Mouse (Mus musculus) right cerebral cortex, postnatal 25 days (tissue): ENCODE results near the gene Dcakd.
"Not testable (repeated sequence)": the region's sequence is repeated elsewhere in the genome, so short reads cannot be mapped to it uniquely, and the experiment has no call there.

ENCODE experiments used
- DNase-seq: peaks from one replicate; pipeline ENCODE4 v3.0.0; 2022

Dcakd gene

DNA sequence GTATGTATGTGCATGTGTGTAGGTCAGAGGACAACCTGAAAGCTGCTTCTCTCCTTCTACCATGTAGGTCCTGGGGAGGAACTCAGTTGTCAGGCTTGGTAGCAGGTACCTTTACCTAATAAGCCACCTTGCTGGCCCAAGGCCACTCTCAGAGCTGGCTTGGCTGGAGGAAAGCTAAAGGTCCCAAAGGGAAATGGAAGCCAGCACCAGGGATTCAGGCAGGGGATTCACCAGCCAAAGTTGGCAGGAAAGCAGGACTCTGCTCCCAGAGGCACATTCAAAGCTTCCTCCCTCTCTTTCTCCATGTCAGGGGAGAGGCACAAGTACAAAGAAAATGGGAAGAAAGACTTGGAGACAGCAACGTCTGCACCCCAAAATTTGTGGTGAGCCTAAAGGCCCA lies 23.3 kb downstream of the Dcakd start:
- no peak for DNase-seq

DNA sequence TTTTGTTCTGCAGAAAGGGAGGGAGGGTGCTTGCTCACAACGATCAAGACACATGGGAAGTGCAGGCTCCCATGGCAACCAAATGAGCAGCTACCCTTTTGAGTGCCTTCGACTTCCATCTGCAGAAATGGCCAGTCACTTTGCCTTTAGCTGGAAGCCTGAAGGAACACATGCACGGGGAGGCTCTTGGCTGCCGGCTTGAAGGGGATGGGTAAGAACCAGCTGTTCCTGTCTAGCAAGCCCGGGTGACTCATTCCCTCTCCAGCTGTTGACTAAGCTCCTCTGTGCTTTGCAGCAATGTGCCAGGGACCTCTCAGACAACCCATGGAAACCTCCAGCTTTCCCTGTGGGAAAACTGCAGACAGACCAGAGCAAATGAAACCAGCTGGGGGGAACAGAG lies 24.9 kb downstream of the Dcakd start:
- peak; percentile 75 for DNase-seq

DNA sequence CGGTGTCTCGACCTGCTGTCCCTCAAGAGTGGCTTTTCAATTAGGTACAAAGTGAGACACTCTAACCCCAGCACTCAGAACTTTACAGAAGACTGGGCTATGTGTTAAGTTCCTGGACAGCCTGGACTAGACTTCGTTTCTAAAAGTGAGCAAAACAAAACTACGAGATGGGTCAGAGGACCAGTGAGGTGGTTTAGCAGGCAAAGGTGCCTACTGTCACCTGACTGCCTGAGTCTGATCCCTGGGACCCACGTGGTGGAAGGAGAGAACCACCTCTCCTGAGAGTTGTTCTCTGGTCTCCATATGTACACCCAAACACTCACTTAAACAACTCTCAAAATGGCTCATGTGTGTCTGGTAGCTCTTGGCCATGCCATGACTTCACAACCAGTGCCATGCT lies 27.1 kb downstream of the Dcakd start:
- no peak for DNase-seq

DNA sequence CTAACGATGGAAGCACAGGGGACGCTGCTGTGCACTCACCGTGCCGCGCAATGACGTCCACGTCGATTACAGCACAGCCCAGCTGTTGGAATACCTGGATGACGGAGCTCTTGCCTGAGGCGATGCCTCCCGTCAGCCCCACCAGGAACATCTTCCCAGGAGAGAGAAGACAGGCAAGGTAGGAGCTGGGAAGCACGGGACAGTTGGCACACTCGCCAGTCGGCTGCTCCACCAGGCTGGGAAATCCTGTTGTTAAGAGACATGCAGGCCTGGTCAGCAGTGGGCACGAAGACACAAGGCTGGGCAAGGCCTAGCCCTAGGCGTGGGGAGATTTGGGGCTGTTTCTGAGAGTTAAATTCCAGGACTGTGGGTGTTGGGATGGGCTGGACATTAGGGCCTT lies 28.0 kb downstream of the Dcakd start:
- no peak for DNase-seq

DNA sequence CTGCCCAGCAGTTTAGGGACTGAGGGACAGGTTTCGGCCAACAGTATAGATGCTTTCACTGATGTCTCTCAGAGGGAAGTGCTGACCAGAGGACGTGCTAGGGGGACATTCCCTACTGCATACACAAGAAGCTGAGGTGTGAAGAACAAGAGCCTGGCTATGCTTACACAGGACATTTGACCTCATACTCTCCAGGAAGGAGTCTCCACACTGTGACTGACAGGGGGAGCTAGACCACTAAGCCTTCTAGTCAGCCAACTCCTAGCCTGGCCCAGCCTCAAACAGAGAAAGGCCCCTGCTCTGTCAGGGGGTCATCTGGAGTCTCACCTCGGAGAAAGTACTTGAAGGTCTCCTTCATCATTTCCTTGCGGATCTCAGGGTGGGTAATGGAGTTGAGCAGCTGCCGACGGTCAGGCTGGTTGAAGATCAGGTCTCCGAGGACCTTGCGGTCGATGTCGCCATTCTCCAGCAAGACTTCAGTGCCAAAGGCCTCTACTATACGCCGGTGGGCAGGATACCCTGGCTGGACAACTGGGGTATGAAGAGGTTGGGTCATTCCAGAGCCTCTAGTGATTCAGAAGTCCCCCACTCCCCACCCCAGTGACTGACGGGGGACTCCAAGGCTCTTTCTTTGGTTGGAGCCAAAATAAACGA lies 28.7 kb downstream of the Dcakd start:
- no peak for DNase-seq

DNA sequence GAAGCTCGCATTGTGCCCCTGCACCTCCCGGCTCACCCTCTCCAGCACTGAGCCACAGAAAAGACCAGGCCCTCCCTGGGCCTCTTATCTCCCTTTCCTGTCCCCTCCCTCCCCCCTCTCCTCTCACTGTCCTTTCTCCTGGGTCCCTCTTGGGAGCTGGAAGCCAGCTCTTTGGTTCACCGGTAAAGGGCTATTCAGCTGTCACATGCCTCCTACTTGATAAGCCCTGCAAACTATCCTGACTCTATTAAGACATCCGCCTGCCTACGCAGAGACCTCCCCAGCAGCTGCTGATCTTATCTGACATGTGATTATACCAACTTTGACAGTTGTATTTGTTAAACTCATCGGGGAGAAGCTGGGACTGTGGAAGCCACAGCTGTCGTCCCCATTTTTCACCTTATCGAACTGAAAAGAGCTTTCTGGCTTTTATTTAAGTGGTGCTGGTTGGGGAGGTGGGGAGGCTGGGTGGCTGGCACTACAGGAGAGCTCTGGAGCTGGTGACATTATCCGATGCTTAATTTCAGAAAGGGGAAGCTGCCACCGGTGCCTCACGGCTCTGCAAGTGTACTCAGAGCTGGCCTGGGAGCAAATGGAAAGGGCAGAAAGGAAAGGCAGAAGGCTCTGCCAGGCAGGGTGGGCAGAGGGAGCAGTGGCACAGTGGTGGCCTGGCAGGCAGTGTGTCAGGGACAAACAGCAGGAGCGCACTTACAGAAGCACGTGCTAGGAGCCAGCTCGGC lies 29.4 kb downstream of the Dcakd start:
- no peak for DNase-seq

DNA sequence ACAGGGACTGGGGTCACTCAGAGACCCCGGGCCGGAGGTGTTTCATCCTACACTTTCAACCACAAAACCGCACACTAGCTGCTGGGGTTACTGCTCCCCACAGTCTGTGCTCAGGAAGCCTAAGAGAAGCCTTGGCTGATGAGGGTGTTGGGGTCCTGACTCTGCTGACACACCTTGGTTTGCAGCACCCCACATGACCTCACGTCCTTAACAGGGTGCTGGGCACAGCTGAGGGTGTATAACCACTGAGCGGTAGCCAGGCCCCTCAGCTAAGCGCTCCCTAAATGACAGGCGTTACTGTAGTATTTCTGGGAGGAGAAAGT lies 29.9 kb downstream of the Dcakd start:
- no peak for DNase-seq

DNA sequence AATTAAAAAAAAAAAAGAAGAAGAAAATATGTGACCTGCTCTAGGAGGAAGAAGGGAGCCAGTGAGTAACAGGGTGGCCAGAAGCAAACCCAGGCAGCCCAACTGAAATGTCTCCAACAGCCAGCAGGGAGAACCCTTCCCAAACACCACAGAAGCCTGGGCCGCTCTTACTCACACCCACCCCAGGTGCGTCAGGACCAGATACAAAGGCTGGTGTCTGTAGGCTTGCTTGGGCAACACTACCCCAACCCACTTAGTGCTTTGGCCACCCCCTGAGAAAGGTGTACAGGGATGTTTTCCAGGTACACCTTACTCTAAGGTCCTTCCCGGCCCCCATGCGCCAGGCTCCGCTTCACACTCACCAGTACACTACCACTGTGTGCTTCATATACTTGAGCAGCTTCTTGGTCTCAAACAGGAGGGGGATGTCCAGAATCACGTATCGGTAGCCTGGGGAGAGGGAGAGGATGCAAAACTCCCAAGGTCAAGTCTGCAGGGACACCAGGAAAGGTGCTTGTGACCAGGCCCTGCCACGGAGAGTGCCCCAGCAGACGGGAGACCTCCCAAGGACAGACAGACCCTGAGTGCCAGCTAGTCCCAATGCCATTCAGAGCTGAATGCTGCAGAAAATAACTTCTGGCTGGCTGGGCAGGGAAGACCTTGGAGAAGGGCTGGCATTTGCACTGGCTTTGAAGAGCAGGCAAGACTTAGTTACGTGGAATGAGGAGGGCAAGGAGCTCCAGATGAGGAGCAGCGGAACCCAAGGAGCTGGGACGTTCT lies 31.0 kb downstream of the Dcakd start:
- DNase-seq = no peak

DNA sequence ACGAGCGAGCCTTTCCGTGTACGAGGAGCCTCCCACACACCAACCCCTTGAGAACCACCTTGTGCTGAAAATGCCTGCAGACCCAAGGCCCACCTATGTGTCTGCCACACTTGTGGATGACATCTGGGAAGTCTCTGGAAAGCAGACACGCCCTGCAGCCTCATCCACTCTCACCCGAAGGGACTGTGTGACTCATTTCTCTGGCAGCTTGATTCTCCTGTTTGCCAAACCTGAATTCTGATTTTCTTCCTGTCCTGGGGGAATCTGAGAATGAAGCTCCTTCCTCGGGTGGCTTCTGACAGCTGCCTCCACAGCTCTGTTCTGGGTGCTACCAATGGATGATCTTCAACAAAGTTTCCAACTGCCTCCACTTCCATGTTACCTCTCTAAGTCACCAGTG lies 31.7 kb downstream of the Dcakd start:
- DNase-seq = no peak

DNA sequence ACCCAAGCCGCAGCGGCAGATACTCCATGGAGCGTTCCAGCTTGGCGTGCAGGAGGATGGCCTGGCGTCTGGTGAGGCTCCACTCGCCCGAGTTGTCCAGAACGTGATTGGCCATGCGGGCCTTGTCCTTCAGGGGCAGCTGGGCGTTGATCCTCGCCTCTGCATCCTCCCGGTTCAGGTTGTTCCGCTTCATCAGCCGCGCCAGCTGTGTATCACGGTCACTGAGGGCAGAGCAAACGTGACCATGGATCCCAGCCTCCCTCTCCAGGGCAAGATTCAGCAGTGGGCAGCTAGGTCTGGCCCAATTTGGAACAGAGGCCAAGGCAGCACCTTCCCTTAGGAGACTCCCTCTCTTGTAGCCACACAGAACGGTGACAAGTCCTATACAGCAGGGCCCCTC lies 33.2 kb downstream of the Dcakd start:
- no peak for DNase-seq

DNA sequence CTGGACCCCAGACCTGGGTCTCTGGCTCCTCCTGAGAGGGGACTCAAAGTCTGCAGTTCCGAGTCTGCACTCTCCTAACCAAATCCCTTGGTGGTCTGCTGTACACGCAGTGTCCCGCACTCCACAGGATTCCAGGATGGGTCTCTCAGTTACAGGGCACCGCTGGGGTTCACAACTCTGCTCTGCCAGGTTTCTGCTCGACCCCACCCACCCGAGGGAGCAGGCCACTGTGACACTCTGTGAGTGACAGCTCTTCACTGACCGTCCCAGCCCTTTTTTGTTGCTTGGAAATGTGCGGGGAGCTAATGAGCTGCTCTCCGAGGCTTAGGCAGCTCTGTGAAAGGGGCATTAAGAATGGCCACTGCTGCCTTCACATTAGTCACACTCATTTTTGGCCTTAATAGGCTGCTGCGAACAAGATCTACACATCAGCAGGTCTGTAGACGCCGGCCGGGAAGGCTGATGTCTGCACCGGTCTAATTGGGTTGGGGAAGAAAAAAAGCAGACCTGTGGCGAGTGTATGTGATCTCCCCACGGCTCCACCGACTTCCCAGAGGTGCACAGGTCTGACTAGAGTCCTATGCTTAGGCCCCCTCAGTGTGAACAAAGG lies 34.6 kb downstream of the Dcakd start:
- DNase-seq = no peak

DNA sequence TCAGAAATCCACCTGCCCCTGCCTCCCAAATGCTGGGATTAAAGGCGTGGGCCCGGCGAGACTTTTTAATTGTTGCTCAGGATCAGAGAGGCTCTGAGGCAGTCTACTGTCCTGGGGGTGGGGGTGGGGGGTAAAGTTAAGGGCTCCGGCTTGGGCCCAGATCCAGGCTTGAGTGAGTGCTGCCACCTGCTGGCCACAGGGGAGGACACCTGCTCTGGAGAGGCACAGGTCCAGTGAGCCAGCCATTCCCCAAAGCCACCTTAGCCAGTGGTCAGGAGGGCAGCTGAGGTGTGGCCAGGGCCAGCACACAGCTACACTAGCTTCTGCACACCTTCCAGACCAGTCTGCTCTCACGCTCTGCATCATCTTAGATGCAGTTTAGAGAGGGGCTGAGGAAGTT lies 35.2 kb downstream of the Dcakd start:
- DNase-seq = peak; percentile 47

DNA sequence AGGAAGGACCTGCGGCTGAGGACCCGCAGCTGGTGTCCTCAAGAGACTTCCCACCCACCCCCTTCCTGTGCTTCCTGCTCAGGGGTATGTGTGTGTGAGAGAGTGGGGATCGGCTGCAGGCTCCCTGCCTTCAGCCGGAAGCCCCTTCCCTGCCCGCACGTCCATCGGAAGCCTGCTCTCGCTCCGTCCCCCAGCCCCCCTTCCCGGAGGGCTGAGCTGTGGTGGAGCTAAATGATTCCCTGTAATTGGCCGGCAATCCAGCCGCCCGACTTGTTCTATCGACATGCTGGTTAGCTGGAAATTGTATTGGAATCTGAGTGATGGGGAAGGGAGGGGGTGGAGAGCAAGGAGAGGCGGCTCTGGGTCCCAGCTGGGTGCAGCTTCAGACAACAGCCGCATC lies 36.5 kb downstream of the Dcakd start:
- DNase-seq = no peak

DNA sequence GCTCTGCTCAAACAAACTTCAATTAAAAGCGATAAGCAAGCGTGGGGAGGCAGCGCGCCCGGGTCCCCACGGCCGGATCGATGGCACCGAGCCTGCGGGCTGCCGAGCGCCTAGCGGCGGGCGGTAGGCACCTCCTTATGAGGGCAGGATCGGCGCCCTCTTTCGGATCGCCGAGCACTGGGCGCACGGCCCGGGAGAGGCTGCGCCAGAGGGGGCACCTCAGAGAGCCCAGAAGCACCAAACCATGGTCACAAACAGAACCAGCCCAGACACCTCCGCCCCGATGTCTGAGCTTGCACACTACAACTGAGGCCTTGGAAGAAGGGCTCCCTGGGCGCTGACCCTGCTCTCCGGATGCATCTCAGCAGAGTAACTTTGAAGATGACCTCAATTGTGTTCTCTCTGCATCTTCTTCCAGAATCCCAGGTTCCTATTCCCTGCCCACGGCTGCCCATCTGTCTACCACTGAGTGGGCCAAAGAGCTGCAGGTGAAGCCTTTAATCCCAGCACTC lies 37.9 kb downstream of the Dcakd start:
- peak; percentile 61 for DNase-seq

DNA sequence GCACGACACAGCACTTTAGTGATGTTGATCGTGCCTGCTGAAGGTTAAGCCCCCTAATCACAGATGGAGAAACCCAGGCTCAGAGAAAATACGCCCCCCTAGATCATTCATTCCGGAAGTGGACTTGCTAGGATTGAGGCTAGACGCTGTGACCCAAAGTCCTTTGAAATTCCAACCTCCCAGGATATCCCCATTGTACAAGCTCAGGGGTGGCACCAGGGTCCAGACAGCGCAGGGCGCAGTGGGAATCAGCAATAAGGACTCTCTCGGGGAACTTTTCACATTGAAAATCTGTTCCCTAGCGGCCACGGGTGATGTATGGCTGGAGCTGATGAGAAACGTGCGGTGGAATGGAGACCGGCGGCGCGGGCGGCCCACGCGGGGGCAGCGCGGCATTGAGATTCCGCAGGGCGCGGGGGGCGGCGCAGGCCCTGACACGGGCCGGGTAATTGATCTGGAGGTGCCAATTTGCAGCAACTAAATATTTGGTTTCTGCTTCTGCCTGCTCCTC lies 38.4 kb downstream of the Dcakd start:
- DNase-seq = no peak

DNA sequence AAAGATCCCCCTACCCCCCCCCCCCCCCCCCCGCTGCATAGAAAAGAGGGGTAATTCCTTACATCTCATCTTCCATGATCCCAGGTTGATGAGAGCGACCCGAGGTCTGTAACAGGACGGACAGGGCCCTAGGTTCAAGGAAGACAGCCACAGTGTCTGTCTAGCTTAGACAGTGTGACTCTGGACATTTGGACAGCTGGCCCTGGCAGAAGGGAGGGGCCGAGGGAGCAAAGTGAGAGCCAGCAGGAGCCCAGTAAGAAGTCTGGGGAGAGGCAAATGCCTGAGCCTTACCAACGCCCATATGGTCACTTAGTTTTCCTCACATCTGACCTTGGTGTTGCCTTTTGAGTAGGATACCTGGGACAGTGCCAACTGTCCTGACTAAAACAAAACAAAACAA lies 43.0 kb downstream of the Dcakd start:
- no peak for DNase-seq

DNA sequence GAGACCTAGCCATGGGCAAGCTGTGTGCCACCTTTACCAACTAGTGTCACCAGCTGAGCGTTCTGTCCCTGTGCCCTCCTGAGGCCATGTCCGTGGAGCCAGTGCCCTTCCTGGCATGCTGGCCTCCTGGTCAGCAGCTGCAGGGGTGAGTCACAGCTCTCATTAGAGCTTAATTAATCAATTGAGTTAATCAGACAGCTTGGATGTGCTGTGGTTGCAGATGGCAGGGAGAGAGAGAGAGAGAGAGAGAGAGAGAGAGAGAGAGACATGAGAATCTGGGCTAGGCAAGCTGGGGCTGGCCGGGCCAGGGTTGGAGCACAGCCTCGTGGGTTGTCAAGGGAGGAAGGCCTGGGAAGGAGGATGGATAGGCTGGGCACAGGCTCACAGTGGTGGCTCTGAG lies 43.5 kb downstream of the Dcakd start:
- DNase-seq = no peak

DNA sequence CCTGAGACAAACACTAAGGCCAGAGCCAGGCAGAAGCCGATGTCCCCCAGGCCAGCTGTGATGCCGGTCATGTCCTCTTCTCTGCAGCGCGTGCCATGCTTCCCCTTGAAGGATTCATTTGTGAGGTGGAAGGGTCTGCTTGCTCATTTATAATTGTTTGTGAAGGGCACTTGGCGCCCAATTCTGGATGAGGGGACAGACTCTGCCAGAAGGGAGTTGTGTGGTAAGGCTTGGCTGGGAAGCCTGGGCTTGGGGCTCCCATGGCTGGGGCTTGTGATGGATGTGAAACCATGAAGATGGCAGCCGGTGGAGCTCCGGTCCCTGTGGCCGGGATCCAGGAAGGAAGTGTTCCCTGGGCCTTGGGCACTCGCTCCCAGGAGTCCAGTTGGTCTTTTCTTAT lies 44.0 kb downstream of the Dcakd start:
- no peak for DNase-seq

DNA sequence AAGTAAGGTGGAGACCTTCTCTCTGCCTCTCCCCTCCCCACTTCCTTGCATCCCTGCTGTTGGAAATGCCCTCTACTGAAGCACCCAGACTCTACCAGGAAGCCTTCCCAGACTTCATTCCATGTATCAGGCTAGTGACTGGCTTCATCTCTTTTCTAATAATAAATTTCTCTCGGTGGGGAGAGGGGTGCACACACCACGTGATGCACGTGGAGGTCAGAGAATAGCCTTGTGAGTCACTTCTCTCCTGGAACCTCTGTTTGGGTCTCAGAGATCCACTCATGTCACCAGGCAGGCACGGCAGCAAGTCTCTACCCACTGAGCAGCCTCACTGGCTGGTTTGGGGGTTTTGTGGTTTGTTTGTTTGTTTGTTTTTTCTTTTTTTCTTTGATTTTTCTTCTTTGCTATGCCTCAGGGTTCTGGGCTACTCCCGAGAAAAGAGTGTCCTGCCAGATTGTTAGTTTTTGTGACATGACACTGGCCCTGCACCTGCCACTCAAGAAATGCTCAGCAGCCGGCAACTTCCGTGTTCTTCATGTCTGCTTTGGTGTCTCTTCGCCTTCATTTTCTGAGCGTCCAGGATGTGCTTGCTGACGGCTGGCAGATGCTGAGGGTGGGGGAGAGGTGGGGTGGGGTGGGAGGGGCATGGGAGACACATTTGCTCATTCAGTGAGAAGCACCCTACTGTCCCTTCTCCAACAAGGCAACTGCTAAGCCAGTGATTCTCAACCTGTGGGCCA lies 46.8 kb downstream of the Dcakd start:
- no peak for DNase-seq

DNA sequence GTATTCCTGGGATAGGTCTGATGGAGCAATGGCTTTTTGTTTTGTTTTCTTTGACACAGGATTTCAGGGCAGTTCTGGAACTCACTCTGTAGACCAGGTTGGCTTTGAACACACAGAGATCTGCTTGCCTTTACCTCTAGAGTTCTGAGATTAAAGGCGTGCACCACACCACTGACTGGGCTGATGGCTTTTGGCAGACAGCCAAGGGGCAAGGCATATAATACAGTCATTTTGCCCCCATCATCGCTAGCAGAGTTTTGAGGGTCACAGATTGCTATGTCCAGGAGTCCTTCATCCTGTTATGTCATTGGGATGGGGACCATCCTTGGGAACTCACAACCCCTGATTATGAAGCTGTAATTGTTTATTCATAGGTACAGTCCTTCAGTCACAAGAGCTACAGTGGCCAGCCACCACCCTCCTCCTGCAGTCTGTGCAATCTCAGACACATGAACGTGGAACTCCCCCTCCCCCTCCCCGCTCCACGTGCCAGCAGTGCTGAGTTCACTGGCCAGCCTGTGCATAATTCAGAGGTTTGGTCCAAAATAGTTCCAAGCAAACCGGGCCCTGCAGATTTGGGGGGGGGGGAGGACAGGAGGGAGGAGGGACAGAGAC lies 50.0 kb downstream of the Dcakd start:
- no peak for DNase-seq

DNA sequence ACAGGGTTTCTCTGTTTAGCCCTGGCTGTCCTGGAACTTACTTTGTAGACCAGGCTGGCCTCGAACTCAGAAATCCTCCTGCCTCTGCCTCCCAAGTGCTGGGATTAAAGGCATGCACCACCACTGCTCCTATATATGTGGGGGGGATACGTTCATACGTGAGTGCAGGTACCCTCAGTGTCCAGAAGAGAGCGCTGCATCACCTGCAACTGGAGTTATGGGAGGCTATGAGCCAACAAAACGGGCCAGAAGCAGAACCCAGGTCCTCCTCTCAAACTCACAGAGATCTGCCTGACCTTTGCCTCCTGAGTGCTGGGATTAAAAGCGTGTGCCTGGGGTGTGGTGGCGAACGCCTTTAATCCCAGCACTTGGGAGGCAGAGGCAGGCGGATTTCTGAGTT lies 52.2 kb downstream of the Dcakd start:
- DNase-seq = not testable (repeated sequence)

DNA sequence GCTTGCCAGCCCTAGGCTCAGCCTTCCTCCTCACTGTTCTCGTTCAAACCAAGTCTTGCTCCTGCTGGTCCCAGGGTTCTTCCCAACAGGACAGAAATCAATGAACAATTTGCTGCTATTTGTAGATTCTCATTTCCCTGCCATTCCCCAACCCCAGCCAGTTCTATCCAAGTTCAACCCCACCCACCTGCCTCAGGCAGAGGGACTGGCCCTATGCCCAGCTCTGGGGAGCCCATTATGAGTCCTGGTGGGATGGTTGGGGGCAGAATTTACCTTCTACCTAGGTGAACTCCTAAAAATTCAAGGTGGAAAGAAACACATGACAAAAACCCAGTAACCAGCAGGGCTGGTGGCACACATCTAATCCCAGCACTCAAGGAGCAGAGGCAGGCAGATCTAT lies 55.8 kb downstream of the Dcakd start:
- no peak for DNase-seq
